Mouse (Mus musculus) lung, embryonic 14.5 days (tissue): ENCODE data around the gene Hectd1. TPM values are rescaled to one million over a fixed set of nuclear protein-coding genes. Genes with fewer than 3 reads are reported as not detected.

Source experiments
- ATAC-seq: fragments of 200-750 bp; cut with Nextera tagmentation; 2 replicates; pipeline ENCODE4 v1.8.0; 2017; ENCODE audit warnings: mild to moderate bottlenecking, moderate TSS enrichment, moderate library complexity; ENCODE audit not compliant: insufficient read depth
- DNase-seq: peaks from one replicate; pipeline ENCODE4 v3.0.0-alpha.2; 2015
- H3K27ac ChIP-seq: fragments of 300-500 bp; sonication (generic); 2 replicates; pipeline ENCODE4 v1.5.1; 2014; ENCODE audit warnings: low read depth, mild to moderate bottlenecking, moderate library complexity
- H3K27me3 ChIP-seq: fragments of 300-500 bp; sonication (generic); 2 replicates; pipeline ENCODE4 v1.6.1; 2014; ENCODE audit warnings: low read length, control low read depth; ENCODE audit not compliant: insufficient read depth
- H3K36me3 ChIP-seq: fragments of 300-500 bp; sonication (generic); 2 replicates; pipeline ENCODE4 v1.6.1; 2014; ENCODE audit warnings: control low read depth; ENCODE audit not compliant: insufficient read depth
- H3K4me1 ChIP-seq: fragments of 300-500 bp; sonication (generic); 2 replicates; pipeline ENCODE4 v1.6.1; 2014; ENCODE audit warnings: antibody characterized with exemption, control low read depth; ENCODE audit not compliant: insufficient read depth
- H3K4me2 ChIP-seq: fragments of 300-500 bp; sonication (generic); 2 replicates; pipeline ENCODE4 v1.6.1; 2014; ENCODE audit warnings: mild to moderate bottlenecking
- H3K4me3 ChIP-seq: fragments of 300-500 bp; sonication (generic); 2 replicates; pipeline ENCODE4 v1.5.1; 2014; ENCODE audit warnings: low read depth, low read length
- H3K9ac ChIP-seq: fragments of 300-500 bp; sonication (generic); 2 replicates; pipeline ENCODE4 v1.6.1; 2014
- H3K9me3 ChIP-seq: fragments of 300-500 bp; sonication (generic); 2 replicates; pipeline ENCODE4 v1.6.1; 2016; ENCODE audit warnings: low read depth, low read length, control low read depth
- CTCF ChIP-seq: IDR thresholded peaks from 2 replicates; pipeline ENCODE4 v1.5.1; 2016; ENCODE audit warnings: antibody characterized with exemption, low read depth
- WGBS: fragments of 180-500 bp; shearing (Covaris S2); extraction: QIAGEN DNeasy Blood & Tissue Kit; methylation state at CpG from one replicate; pipeline ENCODE4 v1.1.7; 2014; 5-methylcytosine and 5-hydroxymethylcytosine counted together
- polyA plus RNA-seq: library from polyadenylated mRNA; unstranded; fragments of >200 nt; fragmentation: Nextera tagmentation; extraction: Ambion mirVana; gene quantifications from 2 replicates; pipeline ENCODE4 v1.2.1, GENCODE M21; 2014

Gene Hectd1
- polyA plus RNA-seq, 1 experiment from 2014 or later: 46.8 TPM

GRCm38 (mm10) chr12:51851617-51852016 lies 22.3 kb upstream of the Hectd1 start:
- no peaks in the 10 kb centered on the region for H3K27me3 ChIP-seq
- H3K9me3 ChIP-seq: no peaks in the 10 kb centered on the region
- no peak overlapping the region for H3K9ac ChIP-seq
- TF ChIP-seq CTCF: no peak
- H3K4me1 ChIP-seq: no peaks in the 10 kb centered on the region
- no peak overlapping the region for H3K4me3 ChIP-seq
- DNase-seq (no peak), ATAC-seq (no peak)
- H3K36me3 ChIP-seq: no peaks in the 10 kb centered on the region
- no peak overlapping the region for H3K27ac ChIP-seq
- no peak overlapping the region for H3K4me2 ChIP-seq
- 83% methylated on average over 4 of the region's 4 CpGs for WGBS

GRCm38 (mm10) chr12:51851155-51851554 lies 21.8 kb upstream of the Hectd1 start:
- no peak overlapping the region for H3K9ac ChIP-seq
- no peaks in the 10 kb centered on the region for H3K36me3 ChIP-seq
- no peak for DNase-seq
- H3K27me3 ChIP-seq: no peaks in the 10 kb centered on the region
- H3K4me1 ChIP-seq: no peaks in the 10 kb centered on the region
- ATAC-seq: no peak
- H3K4me2 ChIP-seq: no peak overlapping the region
- 84% methylated on average over 3 of the region's 3 CpGs for WGBS
- no peak overlapping the region for H3K4me3 ChIP-seq
- TF ChIP-seq CTCF: no peak
- no peak overlapping the region for H3K27ac ChIP-seq
- no peaks in the 10 kb centered on the region for H3K9me3 ChIP-seq

- H3K9ac ChIP-seq: no peak overlapping the region
- H3K27me3 ChIP-seq: no peaks in the 10 kb centered on the region
- no peak overlapping the region for H3K4me3 ChIP-seq
- no peaks in the 10 kb centered on the region for H3K36me3 ChIP-seq
- H3K4me1 ChIP-seq: no peaks in the 10 kb centered on the region
- no peak overlapping the region for H3K4me2 ChIP-seq
- no peaks in the 10 kb centered on the region for H3K9me3 ChIP-seq
- TF ChIP-seq CTCF: no peak
- ATAC-seq: no peak
- 75% methylated on average over 4 of the region's 4 CpGs for WGBS
- no peak overlapping the region for H3K27ac ChIP-seq
- no peak for DNase-seq
These were observed 21.0 kb upstream of the Hectd1 start for GRCm38 (mm10) chr12:51850339-51850738.

GRCm38 (mm10) chr12:51849902-51850301 lies 20.6 kb upstream of the Hectd1 start:
- H3K36me3 ChIP-seq: no peaks in the 10 kb centered on the region
- H3K4me1 ChIP-seq: no peaks in the 10 kb centered on the region
- no peak for TF ChIP-seq CTCF
- 69% methylated on average over 2 of the region's 2 CpGs for WGBS
- H3K9ac ChIP-seq: no peak overlapping the region
- H3K4me3 ChIP-seq: no peak overlapping the region
- DNase-seq (no peak), ATAC-seq (no peak)
- H3K9me3 ChIP-seq: no peaks in the 10 kb centered on the region
- no peak overlapping the region for H3K4me2 ChIP-seq
- H3K27ac ChIP-seq: no peak overlapping the region
- H3K27me3 ChIP-seq: no peaks in the 10 kb centered on the region

- WGBS: 62% methylated on average over 9 of the region's 9 CpGs
- Histone ChIP-seq H3K9ac (no peak overlapping the region), H3K36me3 (no peaks in the 10 kb centered on the region), H3K27ac (no peak overlapping the region), H3K9me3 (no peaks in the 10 kb centered on the region), H3K27me3 (no peaks in the 10 kb centered on the region), H3K4me1 (peaks cover 8% of the 10 kb centered on the region; the same call in 1 of the 2 replicates), H3K4me3 (no peak overlapping the region), H3K4me2 (no peak overlapping the region)
- ATAC-seq: no peak
- peak; percentile 68 for DNase-seq
- TF ChIP-seq CTCF: no peak
These were observed 18.8 kb upstream of the Hectd1 start for GRCm38 (mm10) chr12:51847953-51848680.

- Histone ChIP-seq H3K36me3 (no peaks in the 10 kb centered on the region), H3K4me1 (peaks cover 8% of the 10 kb centered on the region; the same call in 1 of the 2 replicates), H3K9ac (peak overlapping the region; percentile 77; the same call in 1 of the 2 replicates), H3K27ac (no peak overlapping the region), H3K4me2 (peak overlapping the region; percentile 72), H3K27me3 (no peaks in the 10 kb centered on the region), H3K9me3 (no peaks in the 10 kb centered on the region), H3K4me3 (peak overlapping the region; percentile 52; the same call in 1 of the 2 replicates)
- DNase-seq (no peak), ATAC-seq (peak; percentile 16)
- WGBS: 16% methylated on average over 1 of the region's 1 CpGs
- TF ChIP-seq CTCF: no peak
These were observed 15.9 kb upstream of the Hectd1 start for GRCm38 (mm10) chr12:51845261-51845660.

GRCm38 (mm10) chr12:51844771-51845256 lies 15.5 kb upstream of the Hectd1 start:
- Histone ChIP-seq H3K36me3 (no peaks in the 10 kb centered on the region), H3K4me1 (peaks cover 8% of the 10 kb centered on the region; the same call in 1 of the 2 replicates), H3K4me3 (peak overlapping the region; percentile 52), H3K27ac (peak overlapping the region; percentile 87), H3K27me3 (no peaks in the 10 kb centered on the region), H3K9ac (peak overlapping the region; percentile 77), H3K9me3 (no peaks in the 10 kb centered on the region), H3K4me2 (peak overlapping the region; percentile 72)
- DNase-seq (peak; percentile 95), ATAC-seq (peak; percentile 99)
- TF ChIP-seq CTCF: no peak
- under 1% methylated on average over 17 of the region's 17 CpGs for WGBS
